In the genomic region with DNA sequence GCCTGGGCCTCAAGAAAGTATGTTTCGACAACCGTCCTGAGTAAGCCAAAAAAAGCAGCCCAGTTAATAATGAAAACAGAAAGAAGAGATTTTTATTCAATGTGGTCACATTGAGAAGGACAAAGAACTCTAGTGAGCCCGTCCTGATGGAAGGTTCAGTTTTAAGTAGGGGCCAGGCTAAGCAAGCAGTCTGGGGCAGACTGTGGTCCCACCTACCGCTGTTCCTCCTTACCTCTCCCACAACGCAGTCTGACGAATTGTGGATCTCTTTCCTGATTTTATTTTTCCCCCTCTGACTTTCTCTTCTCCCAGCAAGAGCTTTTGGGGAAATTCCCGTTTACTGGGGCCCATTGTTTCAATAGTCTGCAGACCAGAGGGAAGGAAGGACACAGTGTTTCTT, we compare ENCODE assay signal across 7 mouse cellular contexts. TPM values are rescaled to one million over a fixed set of nuclear protein-coding genes. Genes with fewer than 3 reads are reported as not detected.
A peak's percentile ranks its signal among the peaks of the same experiment; 100 is the strongest.
DNase-seq lines count a peak whose midpoint lies in the region; ATAC-seq and TF ChIP-seq lines count a peak whose summit lies in the region.

No protein-coding gene starts in this region.

- H3K4me1 ChIP-seq in lung, adult 2 months (ENCODE audit: control insufficient read depth, insufficient read depth, low read length): peaks cover 19% of the 10 kb centered on the region
- H3K4me1 ChIP-seq in forebrain, embryonic 13.5 days: peaks cover 37% of the 10 kb centered on the region
- peaks cover 57% of the 10 kb centered on the region for H3K4me1 ChIP-seq in limb, embryonic 13.5 days
- H3K4me1 ChIP-seq in stomach, embryonic 15.5 days: peaks cover 28% of the 10 kb centered on the region

- H3K4me3 ChIP-seq in lung, adult 2 months (replicated peaks; ENCODE audit: extremely low read depth, low read depth, low read length): no peak overlapping the region
- H3K4me3 ChIP-seq in forebrain, embryonic 13.5 days: no peak overlapping the region
- peak overlapping the region; percentile 35; the same call in 1 of the 2 replicates for H3K4me3 ChIP-seq in limb, embryonic 13.5 days
- no peak overlapping the region for H3K4me3 ChIP-seq in stomach, embryonic 15.5 days (replicated peaks)

- H3K36me3 ChIP-seq in forebrain, embryonic 13.5 days (ENCODE audit: poor library complexity, severe bottlenecking): no peaks in the 10 kb centered on the region
- no peaks in the 10 kb centered on the region for H3K36me3 ChIP-seq in limb, embryonic 13.5 days
- H3K36me3 ChIP-seq in stomach, embryonic 15.5 days: no peaks in the 10 kb centered on the region

- ATAC-seq in forebrain, embryonic 13.5 days: no peak
- ATAC-seq in limb, embryonic 13.5 days (ENCODE audit: low FRiP score, low read depth): peak; percentile 25; the same call in 1 of the 2 replicates
- ATAC-seq in stomach, embryonic 15.5 days (ENCODE audit: insufficient read depth, low FRiP score, low read depth): no peak

- H3K27me3 ChIP-seq in forebrain, embryonic 13.5 days: no peaks in the 10 kb centered on the region
- no peaks in the 10 kb centered on the region for H3K27me3 ChIP-seq in limb, embryonic 13.5 days
- H3K27me3 ChIP-seq in stomach, embryonic 15.5 days (replicated peaks): no peaks in the 10 kb centered on the region

- peak overlapping the region; percentile 64 for H3K4me2 ChIP-seq in forebrain, embryonic 13.5 days
- H3K4me2 ChIP-seq in limb, embryonic 13.5 days (replicated peaks): peak overlapping the region; percentile 67
- peak overlapping the region; percentile 56 for H3K4me2 ChIP-seq in stomach, embryonic 15.5 days

- peak overlapping the region; percentile 97 for H3K27ac ChIP-seq in forebrain, embryonic 13.5 days
- H3K27ac ChIP-seq in limb, embryonic 13.5 days: peak overlapping the region; percentile 100
- H3K27ac ChIP-seq in stomach, embryonic 15.5 days: peak overlapping the region; percentile 99

- H3K9ac ChIP-seq in forebrain, embryonic 13.5 days: peak overlapping the region; percentile 21; the same call in 1 of the 2 replicates
- H3K9ac ChIP-seq in limb, embryonic 13.5 days: peak overlapping the region; percentile 69
- H3K9ac ChIP-seq in stomach, embryonic 15.5 days: no peak overlapping the region

- peak; percentile 14 for DNase-seq in lung, postnatal 10 days
- no peak for DNase-seq in lung, adult 2 months
- no peak for DNase-seq in right cerebral cortex, postnatal 14 days
- no peak for DNase-seq in cerebellum, postnatal 4 days (ENCODE audit: low spot score in 2 of 2)

- WGBS in lung, adult 2 months: 20% methylated on average over 7 of the region's 7 CpGs
- WGBS in forebrain, embryonic 13.5 days: 2% methylated on average over 7 of the region's 7 CpGs
- 8% methylated on average over 7 of the region's 7 CpGs for WGBS in limb, embryonic 13.5 days
- 14% methylated on average over 7 of the region's 7 CpGs for WGBS in stomach, embryonic 15.5 days

- TF ChIP-seq CTCF in lung, adult 2 months (IDR thresholded peaks at IDR 0.05; ENCODE audit: insufficient read depth, low read length): no peak

- no peak for TF ChIP-seq POLR2A in lung, adult 2 months (IDR thresholded peaks at IDR 0.05; ENCODE audit: borderline replicate concordance, extremely low read depth, low read depth, low read length)

- H3K9me3 ChIP-seq in forebrain, embryonic 13.5 days (replicated peaks): no peaks in the 10 kb centered on the region
- H3K9me3 ChIP-seq in limb, embryonic 13.5 days: no peaks in the 10 kb centered on the region
- H3K9me3 ChIP-seq in stomach, embryonic 15.5 days: no peaks in the 10 kb centered on the region

RNA-seq across cellular contexts. Expression of gene Nedd4, which starts 21.5 kb away (rescaled TPM):
- polyA plus RNA-seq in lung, adult 2 months (2012; rRNA removed): 98.5 and 165 TPM in 2 replicates
- 552 and 600 TPM in 2 replicates for polyA plus RNA-seq in forebrain, embryonic 13.5 days (2015; fragmentation: Nextera tagmentation; extraction: Ambion mirVana)
- 754 and 779 TPM in 2 replicates for polyA plus RNA-seq in limb, embryonic 13.5 days (2015; fragmentation: Nextera tagmentation; extraction: Ambion mirVana)
- 502 and 542 TPM in 2 replicates for polyA plus RNA-seq in stomach, embryonic 15.5 days (2015; fragmentation: Nextera tagmentation; extraction: Ambion mirVana)
